Mouse (Mus musculus): ENCODE results near the gene Frmd4b. TPM values are rescaled to one million over a fixed set of nuclear protein-coding genes. Genes with fewer than 3 reads are reported as not detected.

Frmd4b gene
- polyA plus RNA-seq, 1 experiment, result 0.59 TPM

DNA sequence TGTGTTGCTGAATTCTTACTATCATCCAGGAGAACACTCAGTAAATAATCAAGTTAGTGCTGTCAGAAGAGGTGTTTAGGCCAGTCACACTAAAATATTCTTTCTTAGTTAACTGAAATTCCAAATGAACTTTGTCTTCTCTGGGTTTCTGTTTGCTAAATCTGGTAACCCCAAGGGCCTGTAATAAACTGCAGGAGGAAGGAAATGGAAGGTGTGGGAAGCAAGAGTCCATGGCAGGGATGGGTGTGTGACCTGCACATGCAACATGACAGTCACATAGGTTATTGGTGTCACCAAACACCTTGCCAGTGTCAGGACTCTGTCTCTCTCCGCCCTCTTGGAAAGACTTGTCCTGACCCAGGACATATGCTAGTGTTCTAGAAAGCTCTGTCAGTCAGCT, 270.4 kb downstream of the Frmd4b start:
- H3K4me3 ChIP-seq, result no peak overlapping the region
- TF ChIP-seq MYOG (IDR thresholded peaks at IDR 0.05; ENCODE audit: control insufficient read depth in 1 of 3, insufficient read depth in 1 of 3, insufficient read length in 2 of 3, low read depth in 2 of 3) (no peak), REST (IDR thresholded peaks at IDR 0.05; ENCODE audit: insufficient read depth, insufficient read length) (no peak), SRF (IDR thresholded peaks at IDR 0.05; ENCODE audit: control insufficient read depth, insufficient read length, low read depth) (no peak), MYOD1 (IDR thresholded peaks at IDR 0.05; ENCODE audit: control insufficient read depth in 1 of 3, insufficient read length in 2 of 3, low read depth in 2 of 3) (no peak), TCF3 (IDR thresholded peaks at IDR 0.05; ENCODE audit: insufficient read length, low read depth) (no peak), TCF12 (IDR thresholded peaks at IDR 0.05; ENCODE audit: insufficient read depth, poor library complexity, severe bottlenecking) (no peak), E2F4 (IDR thresholded peaks at IDR 0.05; ENCODE audit: insufficient read depth) (no peak), POLR2AphosphoS2 (IDR thresholded peaks at IDR 0.05; ENCODE audit: insufficient read length, low read depth) (no peak), USF1 (IDR thresholded peaks at IDR 0.05; ENCODE audit: low read depth) (no peak), POLR2A (IDR thresholded peaks at IDR 0.05; ENCODE audit: insufficient read length, low read depth) (no peak), MAX (IDR thresholded peaks at IDR 0.05; ENCODE audit: low read depth) (no peak), CEBPB (IDR thresholded peaks at IDR 0.05; ENCODE audit: insufficient read depth, poor library complexity, severe bottlenecking) (no peak)
- no peak overlapping the region for H3K4me2 ChIP-seq (ENCODE audit: low read depth)
- H3K36me3 ChIP-seq (ENCODE audit: control insufficient read depth, insufficient read depth), result no peaks in the 10 kb centered on the region
- H3ac ChIP-seq (ENCODE audit: control insufficient read depth, insufficient read length), result no peak overlapping the region
- H3K27me3 ChIP-seq (ENCODE audit: control insufficient read depth, insufficient read depth, insufficient read length), result no peaks in the 10 kb centered on the region
- no peaks in the 10 kb centered on the region for H3K79me2 ChIP-seq (ENCODE audit: control insufficient read depth, insufficient read depth)

DNA sequence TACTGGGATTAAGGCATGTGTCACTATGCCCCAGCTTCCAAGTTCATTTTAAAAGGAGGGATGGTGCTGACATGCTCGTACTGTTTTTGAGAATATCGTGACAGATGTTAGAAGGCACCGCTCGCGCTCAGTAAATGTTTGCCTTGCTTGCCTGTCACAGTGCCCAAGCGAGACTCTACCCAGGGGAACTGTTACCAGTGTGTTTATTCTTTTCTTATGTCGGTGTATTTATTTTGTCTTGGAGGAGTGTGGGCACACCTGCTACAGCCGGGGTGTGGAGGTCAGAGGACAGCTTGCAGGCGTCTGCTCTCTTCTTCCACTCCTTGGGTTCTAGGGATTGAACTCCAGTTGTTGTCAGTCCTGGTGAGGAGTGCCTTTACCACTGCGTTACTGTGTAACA, 270.8 kb downstream of the Frmd4b start:
- H3K79me2 ChIP-seq (ENCODE audit: control insufficient read depth, insufficient read depth), result no peaks in the 10 kb centered on the region
- no peak overlapping the region for H3ac ChIP-seq (ENCODE audit: control insufficient read depth, insufficient read length)
- TF ChIP-seq TCF3 (IDR thresholded peaks at IDR 0.05; ENCODE audit: insufficient read length, low read depth), result no peak
- TF ChIP-seq POLR2A (IDR thresholded peaks at IDR 0.05; ENCODE audit: insufficient read length, low read depth), result no peak
- TF ChIP-seq MAX (IDR thresholded peaks at IDR 0.05; ENCODE audit: low read depth), result no peak
- peak in 1 of 3 experiments; percentile 45 for TF ChIP-seq MYOG (IDR thresholded peaks at IDR 0.05; ENCODE audit: control insufficient read depth in 1 of 3, insufficient read depth in 1 of 3, insufficient read length in 2 of 3, low read depth in 2 of 3)
- TF ChIP-seq MYOD1 (IDR thresholded peaks at IDR 0.05; ENCODE audit: control insufficient read depth in 1 of 3, insufficient read length in 2 of 3, low read depth in 2 of 3), result peak in 1 of 3 experiments; percentile 43
- TF ChIP-seq E2F4 (IDR thresholded peaks at IDR 0.05; ENCODE audit: insufficient read depth), result no peak
- TF ChIP-seq USF1 (IDR thresholded peaks at IDR 0.05; ENCODE audit: low read depth), result no peak
- TF ChIP-seq TCF12 (IDR thresholded peaks at IDR 0.05; ENCODE audit: insufficient read depth, poor library complexity, severe bottlenecking), result no peak
- no peaks in the 10 kb centered on the region for H3K27me3 ChIP-seq (ENCODE audit: control insufficient read depth, insufficient read depth, insufficient read length)
- H3K4me3 ChIP-seq, result no peak overlapping the region
- H3K36me3 ChIP-seq (ENCODE audit: control insufficient read depth, insufficient read depth), result no peaks in the 10 kb centered on the region
- no peak overlapping the region for H3K4me2 ChIP-seq (ENCODE audit: low read depth)

DNA sequence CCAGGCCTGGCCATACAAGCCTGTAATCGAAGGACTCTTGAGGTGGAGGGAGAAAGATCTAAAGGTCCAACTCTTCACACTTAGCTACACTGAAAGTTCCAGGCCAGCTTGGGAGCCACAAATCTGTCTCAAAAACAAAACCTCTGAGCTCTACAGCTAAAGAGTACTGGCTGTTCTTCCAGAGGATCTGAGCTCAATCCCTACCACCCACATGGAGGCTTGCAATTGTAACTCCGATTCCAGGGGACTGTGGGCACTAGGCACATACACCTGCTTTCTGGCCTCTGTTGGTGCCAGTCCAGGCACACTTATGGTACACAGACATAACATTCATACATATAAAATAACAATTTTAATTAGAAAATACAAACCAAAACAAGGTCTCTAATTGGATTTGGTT, 271.4 kb downstream of the Frmd4b start:
- Histone ChIP-seq H3K36me3 (ENCODE audit: control insufficient read depth, insufficient read depth) (no peaks in the 10 kb centered on the region), H3K79me2 (ENCODE audit: control insufficient read depth, insufficient read depth) (no peaks in the 10 kb centered on the region), H3K4me3 (no peak overlapping the region), H3K4me2 (ENCODE audit: low read depth) (no peak overlapping the region), H3ac (ENCODE audit: control insufficient read depth, insufficient read length) (no peak overlapping the region), H3K27me3 (ENCODE audit: control insufficient read depth, insufficient read depth, insufficient read length) (no peaks in the 10 kb centered on the region)
- TF ChIP-seq TCF12 (IDR thresholded peaks at IDR 0.05; ENCODE audit: insufficient read depth, poor library complexity, severe bottlenecking), result no peak
- no peak for TF ChIP-seq POLR2AphosphoS2 (IDR thresholded peaks at IDR 0.05; ENCODE audit: insufficient read length, low read depth)
- no peak for TF ChIP-seq REST (IDR thresholded peaks at IDR 0.05; ENCODE audit: insufficient read depth, insufficient read length)
- no peak for TF ChIP-seq TCF3 (IDR thresholded peaks at IDR 0.05; ENCODE audit: insufficient read length, low read depth)
- no peak for TF ChIP-seq MYOD1 (IDR thresholded peaks at IDR 0.05; ENCODE audit: control insufficient read depth in 1 of 3, insufficient read length in 2 of 3, low read depth in 2 of 3)
- TF ChIP-seq POLR2A (IDR thresholded peaks at IDR 0.05; ENCODE audit: insufficient read length, low read depth), result no peak
- TF ChIP-seq E2F4 (IDR thresholded peaks at IDR 0.05; ENCODE audit: insufficient read depth), result no peak
- TF ChIP-seq SRF (IDR thresholded peaks at IDR 0.05; ENCODE audit: control insufficient read depth, insufficient read length, low read depth), result no peak
- TF ChIP-seq MYOG (IDR thresholded peaks at IDR 0.05; ENCODE audit: control insufficient read depth in 1 of 3, insufficient read depth in 1 of 3, insufficient read length in 2 of 3, low read depth in 2 of 3), result no peak
- no peak for TF ChIP-seq MAX (IDR thresholded peaks at IDR 0.05; ENCODE audit: low read depth)
- TF ChIP-seq CEBPB (IDR thresholded peaks at IDR 0.05; ENCODE audit: insufficient read depth, poor library complexity, severe bottlenecking), result no peak
- no peak for TF ChIP-seq USF1 (IDR thresholded peaks at IDR 0.05; ENCODE audit: low read depth)

GRCm38 (mm10) chr6:97342185-97342584, 275.2 kb downstream of the Frmd4b start:
- no peak for TF ChIP-seq USF1 (IDR thresholded peaks at IDR 0.05; ENCODE audit: low read depth)
- TF ChIP-seq CEBPB (IDR thresholded peaks at IDR 0.05; ENCODE audit: insufficient read depth, poor library complexity, severe bottlenecking), result no peak
- Histone ChIP-seq H3K36me3 (ENCODE audit: control insufficient read depth, insufficient read depth) (no peaks in the 10 kb centered on the region), H3ac (ENCODE audit: control insufficient read depth, insufficient read length) (no peak overlapping the region), H3K4me2 (ENCODE audit: low read depth) (no peak overlapping the region), H3K27me3 (ENCODE audit: control insufficient read depth, insufficient read depth, insufficient read length) (no peaks in the 10 kb centered on the region), H3K79me2 (ENCODE audit: control insufficient read depth, insufficient read depth) (no peaks in the 10 kb centered on the region), H3K4me3 (no peak overlapping the region)

GRCm38 (mm10) chr6:97341628-97342027, 275.7 kb downstream of the Frmd4b start:
- H3K36me3 ChIP-seq (ENCODE audit: control insufficient read depth, insufficient read depth), result no peaks in the 10 kb centered on the region
- H3K79me2 ChIP-seq (ENCODE audit: control insufficient read depth, insufficient read depth), result no peaks in the 10 kb centered on the region
- H3ac ChIP-seq (ENCODE audit: control insufficient read depth, insufficient read length), result no peak overlapping the region
- no peak overlapping the region for H3K4me2 ChIP-seq (ENCODE audit: low read depth)
- TF ChIP-seq SRF (IDR thresholded peaks at IDR 0.05; ENCODE audit: control insufficient read depth, insufficient read length, low read depth) (no peak), POLR2AphosphoS2 (IDR thresholded peaks at IDR 0.05; ENCODE audit: insufficient read length, low read depth) (no peak), TCF12 (IDR thresholded peaks at IDR 0.05; ENCODE audit: insufficient read depth, poor library complexity, severe bottlenecking) (no peak), POLR2A (IDR thresholded peaks at IDR 0.05; ENCODE audit: insufficient read length, low read depth) (no peak), CEBPB (IDR thresholded peaks at IDR 0.05; ENCODE audit: insufficient read depth, poor library complexity, severe bottlenecking) (no peak), MYOG (IDR thresholded peaks at IDR 0.05; ENCODE audit: control insufficient read depth in 1 of 3, insufficient read depth in 1 of 3, insufficient read length in 2 of 3, low read depth in 2 of 3) (no peak), TCF3 (IDR thresholded peaks at IDR 0.05; ENCODE audit: insufficient read length, low read depth) (no peak), E2F4 (IDR thresholded peaks at IDR 0.05; ENCODE audit: insufficient read depth) (no peak), MYOD1 (IDR thresholded peaks at IDR 0.05; ENCODE audit: control insufficient read depth in 1 of 3, insufficient read length in 2 of 3, low read depth in 2 of 3) (no peak), REST (IDR thresholded peaks at IDR 0.05; ENCODE audit: insufficient read depth, insufficient read length) (no peak), USF1 (IDR thresholded peaks at IDR 0.05; ENCODE audit: low read depth) (no peak)
- no peak overlapping the region for H3K4me3 ChIP-seq
- H3K27me3 ChIP-seq (ENCODE audit: control insufficient read depth, insufficient read depth, insufficient read length), result no peaks in the 10 kb centered on the region
